Mouse (Mus musculus): ENCODE data around the gene Rab19.
"Not testable (repeated sequence)": the region's sequence is repeated elsewhere in the genome, so short reads cannot be mapped to it uniquely, and the experiment has no call there.

The Rab19 gene

DNA sequence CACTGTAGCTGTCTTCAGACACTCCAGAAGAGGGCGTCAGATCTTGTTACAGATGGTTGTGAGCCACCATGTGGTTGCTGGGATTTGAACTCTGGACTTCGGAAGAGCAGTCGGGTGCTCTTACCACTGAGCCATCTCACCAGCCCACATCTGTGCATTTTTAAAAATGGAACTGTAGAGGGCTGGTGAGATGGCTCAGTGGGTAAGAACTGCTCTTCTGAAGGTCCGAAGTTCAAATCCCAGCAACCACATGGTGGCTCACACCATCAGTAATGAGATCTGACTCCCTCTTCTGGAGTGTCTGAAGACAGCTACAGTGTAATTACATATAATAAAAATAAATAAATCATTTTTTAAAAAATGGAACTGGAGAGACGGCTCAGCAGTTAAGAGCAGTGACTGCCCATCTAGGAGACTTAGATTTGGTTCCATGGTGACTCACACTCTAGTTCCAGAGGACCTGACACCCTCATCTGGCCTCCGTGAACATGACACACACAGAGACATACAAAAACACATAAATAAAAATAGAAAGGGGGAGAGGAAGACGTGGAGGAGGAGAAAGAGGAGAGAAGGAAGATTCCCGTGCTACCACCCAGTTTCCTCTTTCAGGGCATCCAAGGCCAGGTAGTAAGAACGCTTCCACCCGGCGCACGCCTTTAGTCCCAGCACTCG is 2.7 kb upstream of the Rab19 start:
- ATAC-seq (ENCODE audit: insufficient number of reproducible peaks, low FRiP score, low TSS enrichment), result not testable (repeated sequence)

- ATAC-seq (ENCODE audit: insufficient number of reproducible peaks, low FRiP score, low TSS enrichment), result no peak
Observed at GRCm38 (mm10) chr6:39379224-39379623, 1.8 kb upstream of the Rab19 start.

DNA sequence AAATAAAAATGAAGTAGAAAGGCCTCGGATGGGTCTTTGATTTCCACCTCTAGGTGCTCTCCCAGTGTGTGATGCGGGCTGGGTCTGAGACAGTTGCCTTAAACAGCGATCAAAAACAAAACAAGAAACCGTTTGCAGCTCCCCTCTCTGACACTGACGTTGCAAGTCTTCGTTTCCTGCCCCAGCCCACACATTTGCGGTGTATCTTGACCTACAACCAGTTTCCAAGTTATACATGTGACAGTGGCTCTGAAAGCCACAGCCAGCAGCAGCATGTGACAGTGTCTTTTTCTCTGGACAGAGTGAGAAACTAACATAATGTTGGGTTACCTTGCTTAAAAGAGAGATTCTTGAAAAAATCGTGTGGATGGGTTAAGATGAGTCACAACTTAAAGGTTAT is 1.2 kb upstream of the Rab19 start:
- ATAC-seq (ENCODE audit: insufficient number of reproducible peaks, low FRiP score, low TSS enrichment), result no peak

- no peak for ATAC-seq (ENCODE audit: insufficient number of reproducible peaks, low FRiP score, low TSS enrichment)
Observed at GRCm38 (mm10) chr6:39380276-39380675, 699 bp upstream of the Rab19 start.

- peak; percentile 71; the same call in 1 of the 2 replicates for ATAC-seq (ENCODE audit: insufficient number of reproducible peaks, low FRiP score, low TSS enrichment)
Observed at GRCm38 (mm10) chr6:39389988-39390387, 9.0 kb downstream of the Rab19 start.

GRCm38 (mm10) chr6:39395471-39395870 is 14.5 kb downstream of the Rab19 start:
- ATAC-seq (ENCODE audit: insufficient number of reproducible peaks, low FRiP score, low TSS enrichment), result no peak

DNA sequence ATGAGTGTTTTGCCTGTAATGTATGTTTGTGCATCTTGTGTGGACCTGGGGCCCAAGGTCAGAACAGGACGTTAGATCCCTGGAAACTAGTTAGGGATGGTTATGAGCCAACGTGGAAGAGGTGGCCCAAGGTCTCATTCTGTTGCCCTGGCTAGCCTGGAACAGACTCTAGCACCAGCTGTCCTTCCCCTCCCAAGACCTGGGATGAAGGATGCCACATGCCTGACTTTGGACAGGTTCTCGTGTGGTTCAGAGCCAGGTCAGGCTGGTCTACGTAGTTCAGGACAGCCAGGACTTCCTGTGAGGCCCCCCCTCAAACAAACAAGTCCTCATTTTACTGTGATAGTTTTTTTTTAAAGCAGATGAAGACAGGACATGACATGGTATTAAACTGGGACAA is 14.9 kb downstream of the Rab19 start:
- ATAC-seq (ENCODE audit: insufficient number of reproducible peaks, low FRiP score, low TSS enrichment), result peak; percentile 57; the same call in 1 of the 2 replicates

DNA sequence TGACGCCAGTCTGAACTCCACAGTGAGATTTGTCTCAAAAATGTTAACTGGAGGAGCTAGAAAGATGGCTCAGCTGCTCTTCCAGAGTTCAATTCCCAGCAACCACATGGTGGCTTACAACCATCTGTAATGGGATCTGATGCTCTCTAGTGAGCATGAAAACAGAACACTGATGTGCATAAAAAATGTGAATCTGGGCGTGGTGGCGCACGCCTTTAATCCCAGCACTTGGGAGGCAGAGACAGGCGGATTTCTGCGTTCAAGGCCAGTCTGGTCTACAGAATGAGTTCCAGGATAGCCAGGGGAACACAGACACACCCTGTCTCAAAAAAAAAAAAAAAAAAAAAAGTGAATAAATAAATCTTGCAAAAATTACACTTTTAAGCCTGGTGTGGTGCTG is 16.1 kb downstream of the Rab19 start:
- ATAC-seq (ENCODE audit: insufficient number of reproducible peaks, low FRiP score, low TSS enrichment), result no peak

GRCm38 (mm10) chr6:39398342-39398741 is 17.4 kb downstream of the Rab19 start:
- ATAC-seq (ENCODE audit: insufficient number of reproducible peaks, low FRiP score, low TSS enrichment), result no peak

- no peak for ATAC-seq (ENCODE audit: insufficient number of reproducible peaks, low FRiP score, low TSS enrichment)
Observed at GRCm38 (mm10) chr6:39400343-39400742, 19.4 kb downstream of the Rab19 start.

- peak; percentile 49; the same call in 1 of the 2 replicates for ATAC-seq (ENCODE audit: insufficient number of reproducible peaks, low FRiP score, low TSS enrichment)
Observed at GRCm38 (mm10) chr6:39403136-39403535, 22.2 kb downstream of the Rab19 start.

DNA sequence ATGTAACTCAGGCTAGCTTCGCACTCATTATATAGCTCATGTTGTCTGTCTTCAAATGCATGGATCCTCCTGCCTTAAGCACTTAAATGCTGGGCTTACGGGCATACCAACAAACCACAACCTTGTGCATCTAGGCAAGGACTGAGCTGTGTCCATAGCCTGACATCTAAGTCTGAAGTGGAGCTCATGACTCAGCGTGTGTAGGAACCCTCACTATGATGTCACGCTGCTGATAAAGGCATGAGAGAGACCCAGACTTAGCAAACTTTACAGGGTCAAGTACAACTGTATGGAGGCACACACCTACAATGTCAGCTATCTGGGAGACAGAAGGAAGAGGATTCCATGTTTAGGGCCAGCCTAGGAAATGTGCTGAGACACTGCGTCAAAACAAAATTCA is 25.5 kb downstream of the Rab19 start:
- no peak for ATAC-seq (ENCODE audit: insufficient number of reproducible peaks, low FRiP score, low TSS enrichment)

DNA sequence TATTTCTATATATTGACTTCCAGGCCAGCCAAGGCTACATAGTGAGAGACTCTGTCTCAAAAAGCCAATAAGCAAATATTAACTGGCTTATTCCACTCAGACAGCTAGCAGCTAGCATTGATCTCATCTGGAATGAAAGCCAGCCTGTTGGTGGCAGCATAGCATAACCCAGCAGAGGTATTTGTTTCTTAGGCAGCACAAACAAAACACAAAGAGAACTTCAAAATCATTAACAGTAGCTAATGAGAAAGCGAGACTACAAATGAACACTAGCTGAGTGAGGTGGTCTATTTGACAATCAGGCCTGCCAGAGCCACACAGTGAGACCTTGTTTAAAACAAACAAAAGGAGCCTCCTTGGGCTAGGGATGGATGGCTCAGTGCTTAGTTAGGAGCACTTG is 33.1 kb downstream of the Rab19 start:
- ATAC-seq (ENCODE audit: insufficient number of reproducible peaks, low FRiP score, low TSS enrichment), result no peak

- no peak for ATAC-seq (ENCODE audit: insufficient number of reproducible peaks, low FRiP score, low TSS enrichment)
Observed at GRCm38 (mm10) chr6:39415762-39416161, 34.8 kb downstream of the Rab19 start.

- not testable (repeated sequence) for ATAC-seq (ENCODE audit: insufficient number of reproducible peaks, low FRiP score, low TSS enrichment)
Observed at GRCm38 (mm10) chr6:39416654-39417053, 35.7 kb downstream of the Rab19 start.

DNA sequence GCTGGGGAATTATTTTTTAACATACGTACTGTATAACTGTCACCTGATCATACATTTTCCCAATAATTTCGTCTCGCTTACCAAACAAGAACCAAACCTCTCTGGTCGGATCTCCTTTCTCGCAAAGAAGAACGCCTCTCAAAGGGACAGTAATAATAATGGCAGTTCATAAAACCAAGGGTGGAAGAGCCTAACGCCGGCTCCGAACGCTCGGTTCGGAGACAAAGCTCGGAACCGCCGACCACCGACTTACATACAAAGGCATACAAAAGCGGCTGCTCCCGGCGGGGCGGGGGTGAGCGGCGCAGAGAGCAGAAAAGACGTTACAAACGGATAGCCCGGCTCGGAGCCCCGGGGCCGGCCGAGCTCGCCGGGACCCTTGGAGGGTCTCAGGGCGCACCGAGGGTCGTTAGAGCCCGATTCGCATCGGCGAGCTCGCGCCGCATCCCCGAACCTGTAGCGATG is 38.4 kb downstream of the Rab19 start:
- ATAC-seq (ENCODE audit: insufficient number of reproducible peaks, low FRiP score, low TSS enrichment), result peak; percentile 7; the same call in 1 of the 2 replicates

GRCm38 (mm10) chr6:39419851-39420721 is 39.1 kb downstream of the Rab19 start, which contains the start of gene Mkrn1:
Mkrn1 (minus strand) TSS chr6:39420462.
- peak; percentile 93 for ATAC-seq (ENCODE audit: insufficient number of reproducible peaks, low FRiP score, low TSS enrichment)

GRCm38 (mm10) chr6:39420867-39421266 is 39.9 kb downstream of the Rab19 start:
- no peak for ATAC-seq (ENCODE audit: insufficient number of reproducible peaks, low FRiP score, low TSS enrichment)

GRCm38 (mm10) chr6:39423130-39423551 is 42.2 kb downstream of the Rab19 start:
- ATAC-seq (ENCODE audit: insufficient number of reproducible peaks, low FRiP score, low TSS enrichment), result no peak

DNA sequence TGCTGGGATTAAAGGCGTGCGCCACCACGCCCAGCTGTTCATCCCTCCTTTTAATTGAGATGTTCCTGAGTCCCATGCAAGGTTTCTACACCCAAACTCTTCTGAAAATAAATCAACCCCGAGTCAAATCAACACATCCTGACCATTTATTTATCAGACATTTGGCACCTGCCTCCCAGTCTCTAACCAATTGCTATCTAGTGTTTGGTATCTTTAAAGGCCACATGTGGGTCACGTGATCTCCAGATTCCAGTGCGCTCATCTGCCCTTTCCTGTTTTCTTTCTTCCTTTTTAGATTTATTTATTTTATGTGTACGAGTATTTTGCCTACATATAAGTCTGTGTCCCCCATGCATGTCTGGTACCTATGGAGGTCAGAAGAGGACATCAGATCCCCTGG is 42.7 kb downstream of the Rab19 start:
- no peak for ATAC-seq (ENCODE audit: insufficient number of reproducible peaks, low FRiP score, low TSS enrichment)

- ATAC-seq (ENCODE audit: insufficient number of reproducible peaks, low FRiP score, low TSS enrichment), result no peak
Observed at GRCm38 (mm10) chr6:39425181-39425580, 44.2 kb downstream of the Rab19 start.
